Mouse (Mus musculus): ENCODE data around the gene Gm49345. TPM values are rescaled to one million over a fixed set of nuclear protein-coding genes. Genes with fewer than 3 reads are reported as not detected.

Gm49345 gene
- 0.17 TPM in 1 of 2 replicates, not detected in the other for polyA plus RNA-seq (2012; rRNA removed; ENCODE audit: low replicate concordance)

DNA sequence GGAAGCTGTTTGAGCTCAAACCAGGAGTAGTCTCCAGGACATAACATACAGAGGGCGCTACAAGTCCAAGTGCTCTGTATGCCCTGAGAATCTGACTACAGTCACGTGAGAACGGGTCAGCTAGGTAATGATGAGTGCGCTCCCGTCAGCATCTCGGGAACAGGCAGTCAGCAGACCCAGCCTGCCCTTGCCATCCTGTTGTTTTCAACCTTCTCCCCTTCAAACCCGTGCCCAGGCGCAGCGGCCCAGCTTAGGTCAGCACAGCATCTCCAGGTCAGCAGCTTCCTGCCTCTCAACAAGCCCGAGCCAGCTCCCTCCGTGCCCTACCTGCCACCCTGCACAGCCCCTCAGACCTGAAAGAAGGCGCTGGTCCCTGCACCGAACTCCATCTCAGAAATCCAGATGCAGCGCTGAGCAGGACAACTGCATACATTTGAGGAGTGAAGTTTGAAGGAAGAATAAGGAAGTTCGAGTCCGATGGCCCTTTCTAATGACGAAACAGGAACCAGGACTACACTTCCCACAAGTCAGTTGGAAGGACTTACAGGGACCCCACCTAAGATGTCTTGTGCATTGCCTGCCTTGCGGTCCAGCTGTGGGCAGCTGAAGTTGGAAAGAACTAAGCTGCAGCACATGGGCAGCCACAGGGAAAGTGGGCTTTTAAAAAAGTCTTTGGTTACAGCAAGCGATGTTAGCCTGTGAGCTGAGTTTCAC lies at the start of gene Gm49345, which contains the start of gene Zfp729a:
Gene Gm49345 (minus strand): TSS at position 476 of the 714 bp plus-strand sequence.
Gene Zfp729a (minus strand): TSS at position 498 of the 714 bp plus-strand sequence.

DNA sequence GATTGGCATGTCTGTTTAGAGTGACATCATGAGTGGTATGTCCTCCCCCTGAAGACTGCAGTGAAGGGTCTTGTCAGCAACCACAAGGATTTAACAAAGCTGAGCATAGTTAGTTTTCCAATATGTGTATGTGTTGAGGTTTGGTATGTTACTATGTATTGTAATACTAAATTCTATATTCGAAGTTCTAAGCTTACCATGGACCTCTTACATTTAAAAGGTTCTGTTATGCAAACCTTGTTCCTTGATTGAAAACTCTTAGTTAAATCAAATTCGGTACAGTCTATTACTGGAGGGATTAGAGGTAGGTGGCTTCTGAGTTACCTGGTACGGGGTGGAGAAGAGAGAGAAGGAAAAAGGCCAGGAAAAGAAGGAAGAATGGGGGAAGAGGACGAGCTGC lies 49.4 kb upstream of the Gm49345 start, which contains the start of gene Zfp738:
Gene Zfp738 (minus strand): TSS at position 101 of the 400 bp plus-strand sequence.

DNA sequence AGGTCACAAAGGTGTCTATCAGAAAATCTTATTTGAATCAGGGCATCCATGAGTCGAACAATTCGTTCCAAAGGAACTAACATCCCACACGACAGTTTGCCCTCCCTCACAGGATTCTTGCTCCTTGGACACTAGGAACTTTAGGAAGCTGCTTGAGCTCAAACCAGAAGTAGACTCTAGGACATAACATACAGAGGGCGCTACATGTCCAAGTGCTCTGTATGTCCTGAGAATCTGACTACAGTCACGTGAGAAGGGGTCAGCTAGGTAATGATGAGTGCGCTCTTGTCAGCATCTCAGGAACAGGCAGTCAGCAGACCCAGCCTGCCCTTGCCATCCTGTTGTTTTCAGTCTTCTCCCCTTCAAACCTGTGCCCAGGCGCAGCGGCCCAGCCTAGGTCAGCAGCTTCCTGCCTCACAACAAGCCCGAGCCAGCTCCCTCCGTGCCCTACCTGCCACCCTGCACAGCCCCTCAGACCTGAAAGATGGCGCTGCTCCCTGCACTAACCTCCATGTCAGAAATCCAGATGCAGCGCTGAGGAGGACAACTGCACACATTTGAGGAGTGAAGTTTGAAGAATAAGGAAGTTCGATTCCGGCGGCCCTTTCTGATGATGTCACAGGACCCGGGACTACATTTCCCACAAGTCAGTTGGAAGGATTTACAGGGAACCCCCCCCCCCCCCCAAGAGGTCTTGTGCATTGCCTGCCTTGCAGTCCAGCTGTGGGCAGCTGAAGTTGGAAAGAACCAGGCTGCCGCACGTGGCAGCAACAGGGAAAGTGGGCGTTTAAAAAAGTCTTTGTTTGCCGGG lies 28.3 kb downstream of the Gm49345 start, which contains the start of gene Zfp729b:
Gene Zfp729b (minus strand): TSS at position 642 of the 811 bp plus-strand sequence.

GRCm38 (mm10) chr13:67553730-67554129 lies 83.8 kb downstream of the Gm49345 start, which contains the start of gene Zfp748:
Gene Zfp748, minus strand, starts transcription at chr13:67553830.

Other genes with a start within 250 kb of the Gm49345 start
- gene Zfp429, start 237.9 kb downstream of the Gm49345 start, polyA plus RNA-seq (2012; rRNA removed; ENCODE audit: low replicate concordance), result 2.3 and 4.4 TPM in 2 replicates
- 0.24 and 0.75 TPM in 2 replicates for gene Zfp459, start 216.4 kb downstream of the Gm49345 start, polyA plus RNA-seq (2012; rRNA removed; ENCODE audit: low replicate concordance)
- 0.55 and 4.1 TPM in 2 replicates for gene Zfp874a, start 186.1 kb downstream of the Gm49345 start, polyA plus RNA-seq (2012; rRNA removed; ENCODE audit: low replicate concordance)
- gene Zfp874b, start 153.5 kb downstream of the Gm49345 start, polyA plus RNA-seq (2012; rRNA removed; ENCODE audit: low replicate concordance), result 2.1 and 5.1 TPM in 2 replicates
- 0.27 and 1.2 TPM in 2 replicates for gene Zfp58, start 137.2 kb downstream of the Gm49345 start, polyA plus RNA-seq (2012; rRNA removed; ENCODE audit: low replicate concordance)
- not detected in 2 replicates for gene Gm26965, start 111.6 kb downstream of the Gm49345 start, polyA plus RNA-seq (2012; rRNA removed; ENCODE audit: low replicate concordance)
- gene Zfp87, start 111.6 kb downstream of the Gm49345 start, polyA plus RNA-seq (2012; rRNA removed; ENCODE audit: low replicate concordance), result 18.0 and 34.5 TPM in 2 replicates
- gene Zfp748, start 83.9 kb downstream of the Gm49345 start, polyA plus RNA-seq (2012; rRNA removed; ENCODE audit: low replicate concordance), result 1.9 and 2.3 TPM in 2 replicates
- 0.22 and 0.85 TPM in 2 replicates for gene Zfp729b, start 28.1 kb downstream of the Gm49345 start, polyA plus RNA-seq (2012; rRNA removed; ENCODE audit: low replicate concordance)
- 0.39 and 1.6 TPM in 2 replicates for gene Zfp729a, start within 50 bp of the Gm49345 start, polyA plus RNA-seq (2012; rRNA removed; ENCODE audit: low replicate concordance)
- gene Zfp738, start 49.3 kb upstream of the Gm49345 start, polyA plus RNA-seq (2012; rRNA removed; ENCODE audit: low replicate concordance), result 3.0 and 7.4 TPM in 2 replicates
- 0.47 and 1.3 TPM in 2 replicates for gene Zfp65, start 91.4 kb upstream of the Gm49345 start, polyA plus RNA-seq (2012; rRNA removed; ENCODE audit: low replicate concordance)
- gene Zfp85, start 117.5 kb upstream of the Gm49345 start, polyA plus RNA-seq (2012; rRNA removed; ENCODE audit: low replicate concordance), result 0.23 and 1.5 TPM in 2 replicates
- gene Zfp493, start 141.9 kb upstream of the Gm49345 start, polyA plus RNA-seq (2012; rRNA removed; ENCODE audit: low replicate concordance), result 0.82 and 1.5 TPM in 2 replicates
- 0.29 and 0.85 TPM in 2 replicates for gene Zfp273, start 176.0 kb upstream of the Gm49345 start, polyA plus RNA-seq (2012; rRNA removed; ENCODE audit: low replicate concordance)
- gene Gm10037, start 193.3 kb upstream of the Gm49345 start, polyA plus RNA-seq (2012; rRNA removed; ENCODE audit: low replicate concordance), result 0.75 TPM in 1 of 2 replicates, not detected in the other
- not detected in 2 replicates for gene BC048507, start 225.6 kb upstream of the Gm49345 start, polyA plus RNA-seq (2012; rRNA removed; ENCODE audit: low replicate concordance)

Measured in mammary gland, adult 2 months (tissue).